Mouse (Mus musculus): Measurements from ENCODE around the gene Clcc1.

Clcc1 gene

DNA sequence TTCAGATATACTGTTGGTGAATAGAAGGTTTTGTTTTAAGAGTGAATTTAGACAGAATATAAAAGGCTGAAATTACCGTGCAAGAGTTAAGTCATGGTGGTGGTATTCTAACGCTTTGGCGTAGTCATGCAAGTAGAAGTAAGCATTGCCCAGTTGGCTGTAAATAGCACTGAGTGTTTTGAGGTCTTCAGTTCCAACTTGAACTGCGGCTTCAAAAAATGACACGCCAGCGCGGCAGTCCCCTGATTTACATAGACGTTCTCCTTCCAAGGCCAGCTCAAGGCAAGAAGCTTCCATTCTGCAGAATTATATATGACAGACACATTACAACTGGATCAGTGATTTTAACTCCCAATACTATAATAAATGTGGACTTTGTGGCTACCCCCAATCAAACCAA, 49.1 kb downstream of the Clcc1 start:
- no peak for DNase-seq

DNA sequence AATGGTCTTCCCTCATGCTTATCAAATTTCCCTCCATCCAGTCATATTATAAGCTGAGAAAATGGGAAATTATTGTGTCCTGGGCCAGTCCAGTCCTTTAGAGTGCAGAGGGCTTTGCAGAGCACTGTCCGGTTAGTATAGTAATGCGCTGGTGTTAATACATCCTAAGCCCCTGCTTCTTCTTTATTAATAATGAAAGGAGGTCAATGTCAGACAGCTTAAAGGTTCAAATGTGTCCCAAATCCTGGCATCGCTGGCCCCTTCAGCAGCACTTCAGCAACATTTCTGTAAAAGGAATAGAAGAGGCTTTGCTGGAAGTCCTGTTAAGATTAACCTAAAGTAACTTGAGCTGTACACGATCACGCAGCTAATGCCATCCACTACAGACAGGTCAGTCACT, 57.6 kb downstream of the Clcc1 start:
- DNase-seq: no peak

DNA sequence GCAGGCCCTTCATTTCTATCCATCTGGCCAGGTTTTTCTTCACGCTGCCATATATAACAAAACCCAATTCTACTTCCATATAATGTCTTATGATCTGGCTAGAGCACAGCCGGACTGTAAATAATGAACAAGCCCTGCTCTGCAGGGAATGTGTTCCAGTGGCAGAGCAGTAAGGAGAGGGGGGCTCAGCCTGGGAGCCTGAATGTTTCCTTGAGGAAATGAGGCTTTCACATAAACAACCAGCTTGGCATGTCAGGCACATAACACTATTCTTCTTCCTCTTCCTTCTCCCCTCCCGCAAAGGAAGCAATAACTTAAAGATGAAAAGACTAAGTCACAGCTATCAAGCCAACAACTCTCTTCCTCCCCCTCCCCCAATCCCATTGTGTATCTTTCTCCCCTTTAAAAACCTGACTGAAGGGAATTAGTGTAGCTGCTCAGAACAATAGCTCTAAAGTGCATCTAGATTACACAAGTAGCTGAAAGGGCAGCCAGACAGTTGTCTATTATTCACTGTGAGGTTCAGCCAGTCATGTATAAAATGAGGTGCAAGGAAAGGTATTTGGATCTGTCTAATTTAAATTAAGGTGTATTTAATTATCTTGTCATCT, 59.5 kb downstream of the Clcc1 start:
- no peak for DNase-seq

DNA sequence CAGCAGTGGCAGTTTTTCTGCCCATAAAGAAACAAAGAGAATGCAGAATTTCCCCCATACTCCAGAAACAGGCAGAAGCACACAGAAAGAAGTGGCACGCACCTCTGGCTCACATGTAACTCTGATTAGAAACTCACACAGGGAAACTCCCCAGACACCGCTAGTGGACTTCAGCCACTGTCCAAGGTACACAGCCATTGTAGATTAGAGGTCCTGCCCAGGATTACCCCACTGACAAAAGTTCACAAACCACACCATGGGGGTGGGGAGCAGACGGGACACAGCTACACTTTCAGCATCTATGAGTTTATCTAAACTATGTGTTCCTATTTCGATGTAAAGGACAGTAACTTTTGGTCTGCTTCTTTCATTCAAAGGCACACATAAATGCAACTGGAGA, 61.1 kb downstream of the Clcc1 start:
- peak; percentile 60 for DNase-seq

DNA sequence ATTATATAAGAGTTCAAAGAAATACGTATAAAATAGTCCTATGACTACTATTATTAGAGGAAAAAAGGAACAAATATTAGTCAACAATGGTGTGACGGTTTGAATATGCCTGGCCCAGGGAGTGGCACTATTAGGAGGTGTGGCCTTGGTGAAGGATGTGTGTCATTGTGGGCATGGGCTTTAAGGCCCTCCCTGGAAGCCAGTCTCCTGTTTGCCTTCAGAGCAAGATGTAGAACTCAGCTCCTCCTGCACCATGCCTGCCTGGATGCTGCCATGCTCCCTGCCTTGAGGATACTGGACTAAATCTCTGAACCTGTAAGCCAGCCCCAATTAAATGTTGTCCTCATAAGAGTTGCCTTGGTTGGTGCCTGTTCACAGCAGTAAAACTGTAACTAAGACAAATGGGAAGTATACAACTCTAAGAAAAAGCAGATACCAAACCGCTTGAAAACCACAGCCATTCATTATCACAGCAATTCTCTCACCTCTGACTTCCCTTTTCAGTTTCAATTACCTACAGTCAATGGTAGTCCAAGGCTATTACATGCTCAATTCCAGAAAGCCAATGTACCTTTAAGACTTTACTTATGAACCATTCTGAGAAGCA, 64.3 kb downstream of the Clcc1 start:
- no peak for DNase-seq

DNA sequence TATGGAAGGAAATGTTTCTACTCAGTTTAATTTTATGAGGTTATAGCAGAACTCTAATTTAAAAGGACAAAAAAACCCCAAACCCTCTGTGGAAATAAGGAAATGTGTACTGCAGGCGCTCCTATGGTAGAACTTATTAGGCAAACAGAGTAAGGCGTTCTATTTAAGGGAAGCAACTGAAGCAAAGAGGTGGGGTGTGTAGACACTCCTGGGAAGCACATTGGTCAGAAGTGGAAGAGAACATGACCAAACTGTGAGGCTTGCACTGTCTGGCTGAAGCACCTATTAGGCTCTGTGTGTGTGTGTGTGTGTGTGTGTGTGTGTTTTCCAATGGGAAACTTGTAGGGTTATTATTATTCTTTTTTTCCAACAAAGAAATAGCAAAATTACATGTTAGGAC, 65.6 kb downstream of the Clcc1 start:
- DNase-seq: no peak

DNA sequence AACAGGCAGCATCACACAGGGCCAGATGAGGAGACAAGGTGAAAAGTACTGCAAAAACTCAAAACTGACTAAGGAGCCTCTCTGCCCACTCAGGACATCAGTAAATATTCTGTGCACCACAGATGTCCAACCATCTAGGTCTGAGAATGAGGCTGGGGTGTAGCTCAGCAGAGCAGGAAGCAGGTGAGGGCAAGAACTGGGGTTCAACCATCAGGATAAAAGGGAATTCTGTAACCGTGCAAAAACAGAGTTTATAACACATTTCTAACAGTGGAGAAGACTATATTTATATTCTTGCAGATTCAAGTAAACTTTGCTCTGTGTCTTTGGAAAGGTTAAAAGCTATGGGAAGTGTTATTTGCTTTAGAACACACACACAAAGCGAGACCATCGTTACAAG, 66.0 kb downstream of the Clcc1 start:
- no peak for DNase-seq

DNA sequence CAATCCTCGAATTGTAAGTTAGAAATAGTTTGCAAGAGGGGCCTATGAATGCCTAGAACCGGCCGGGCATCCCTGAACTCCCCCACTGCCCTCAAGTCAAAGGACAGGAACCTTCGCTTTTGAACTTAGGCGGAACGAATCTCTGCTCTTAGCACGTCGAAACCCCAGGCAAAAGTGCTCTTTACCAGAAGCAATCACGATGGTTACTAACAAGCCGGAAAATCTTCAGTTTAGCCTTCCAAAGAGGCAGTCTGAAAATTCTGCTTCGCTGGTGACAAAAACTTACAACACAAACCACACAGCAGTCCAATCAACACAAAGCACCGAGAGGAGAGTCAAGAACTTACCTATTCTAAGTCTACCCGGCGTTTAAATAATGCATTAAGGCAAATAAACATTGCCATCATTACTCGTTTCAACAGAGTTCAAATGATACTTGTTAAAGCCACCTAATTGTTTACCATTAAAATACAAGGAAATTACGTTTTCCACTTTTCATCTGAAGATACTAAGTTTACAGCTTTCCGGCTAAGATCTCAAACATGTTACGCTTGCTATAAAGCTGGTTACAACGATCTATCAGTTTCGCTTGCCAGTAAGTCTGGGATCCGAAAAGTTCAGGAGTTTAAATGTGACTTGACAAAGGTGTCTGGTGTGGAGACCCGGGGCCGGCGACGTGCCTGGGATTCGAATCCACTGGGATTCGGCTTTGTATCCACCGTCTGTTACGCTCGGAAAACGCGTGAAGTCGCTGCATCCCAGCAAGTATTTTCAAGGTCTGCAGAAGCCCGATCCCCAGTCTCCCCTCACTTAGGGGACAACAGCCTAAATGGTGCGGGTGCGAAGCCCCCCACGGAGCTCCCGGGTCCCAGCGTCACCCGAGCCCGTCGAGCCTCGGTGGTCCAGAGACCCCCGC, 67.6 kb downstream of the Clcc1 start:
- peak; percentile 44 for DNase-seq

DNA sequence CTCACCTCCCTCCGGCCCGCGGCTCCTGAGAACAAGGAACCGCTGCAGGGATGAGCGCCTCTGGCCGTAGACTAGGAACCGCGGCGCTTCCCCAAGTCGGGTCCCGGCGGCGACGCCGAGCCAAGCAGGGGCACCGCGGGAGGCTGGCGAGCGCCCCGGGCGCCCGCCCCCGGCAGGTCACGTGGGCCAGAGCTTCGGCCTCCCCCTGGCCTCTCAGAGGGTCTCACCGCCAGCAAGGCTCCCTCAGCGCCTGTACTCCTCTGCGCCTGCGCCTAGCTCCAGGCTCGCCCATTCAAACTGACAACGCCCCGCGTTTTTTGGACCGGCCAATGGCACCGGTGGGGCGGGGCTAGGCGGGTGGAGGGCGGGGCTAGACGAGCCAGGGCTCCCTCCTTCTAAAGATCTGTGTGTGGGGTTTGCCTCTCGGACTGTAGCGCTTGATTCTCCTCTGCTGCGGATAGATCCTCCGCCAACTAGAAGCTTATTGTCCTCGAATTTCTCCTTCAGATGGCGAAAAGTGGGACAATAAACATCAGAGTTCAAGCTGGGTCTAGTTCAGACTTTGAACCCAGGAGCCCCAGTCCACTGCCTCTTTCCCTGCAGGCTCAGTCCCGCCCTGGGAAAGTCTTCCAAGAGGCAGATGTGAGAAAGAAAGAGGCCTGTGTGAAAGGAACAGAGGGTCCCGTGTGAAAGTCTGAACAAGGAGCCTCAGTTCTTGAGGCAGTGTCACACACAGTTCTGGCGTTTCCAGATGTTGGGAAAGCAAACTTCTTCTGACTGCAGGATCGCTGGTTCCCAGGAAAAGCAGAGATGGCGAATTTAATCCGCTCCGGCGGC, 68.5 kb downstream of the Clcc1 start, which contains the start of gene Gpsm2:
Gpsm2 (minus strand) TSS at position 274 of the 837 bp plus-strand sequence.
- DNase-seq: peak; percentile 94

DNA sequence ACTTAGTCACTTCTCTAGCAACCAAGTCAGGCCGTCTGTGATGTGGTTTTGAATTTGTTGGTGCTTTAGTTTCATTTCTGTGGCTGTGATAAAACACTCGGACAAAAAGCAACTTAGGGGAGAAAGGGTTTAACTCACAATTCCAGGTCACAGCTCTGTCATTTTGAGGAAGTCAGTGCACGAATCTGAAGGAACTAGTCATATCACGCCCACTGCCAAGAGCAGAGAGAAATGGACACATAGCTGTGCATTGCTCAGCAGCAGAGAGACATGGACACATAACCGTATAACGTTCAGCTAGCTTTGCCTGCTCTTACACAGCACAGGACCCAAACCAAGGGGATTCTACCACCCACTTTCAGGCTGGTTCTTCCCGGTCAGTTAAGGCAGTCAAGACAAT, 72.7 kb downstream of the Clcc1 start:
- no peak for DNase-seq

DNA sequence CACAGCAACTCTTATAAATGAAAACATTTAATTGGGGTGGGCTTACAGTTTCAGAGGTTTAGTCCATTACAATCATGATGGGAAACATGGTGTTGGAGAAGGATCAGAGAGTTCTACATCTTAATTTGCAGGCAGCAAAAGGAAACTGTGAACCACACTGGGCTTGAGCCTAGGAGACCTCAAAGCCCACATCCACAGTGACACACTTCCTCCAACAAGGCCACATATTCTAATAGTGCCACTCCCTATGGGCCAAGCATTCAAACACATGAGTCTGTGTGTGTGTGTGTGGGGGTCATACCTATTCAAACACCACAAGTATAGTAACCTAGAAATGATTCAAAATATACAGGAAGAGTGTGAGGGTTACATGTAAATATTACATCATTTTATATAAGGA, 73.6 kb downstream of the Clcc1 start:
- no peak for DNase-seq

DNA sequence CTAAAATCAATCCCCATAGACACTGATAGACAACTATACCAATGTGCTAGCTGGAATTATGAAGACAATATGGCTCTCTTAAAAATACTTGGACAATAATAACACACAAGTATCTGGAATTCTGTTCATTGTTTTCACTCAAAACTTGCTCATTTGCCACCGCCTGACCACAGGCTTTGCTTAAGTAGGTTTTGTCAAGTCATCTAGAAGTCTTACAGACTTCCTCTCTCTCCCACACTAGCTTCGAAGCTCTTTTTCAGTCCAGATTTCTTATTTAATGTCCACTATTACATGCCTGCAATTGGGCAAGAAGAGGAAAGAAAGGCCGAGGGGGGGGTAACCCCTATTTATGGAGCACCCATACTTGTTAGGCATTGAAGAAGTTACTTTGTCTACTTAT, 74.1 kb downstream of the Clcc1 start:
- DNase-seq: no peak
